Mouse (Mus musculus) ES-E14 (cell line): ENCODE data around the gene Ptprn2.

Experiments used
- HCFC1 ChIP-seq: IDR thresholded peaks from 2 replicates; pipeline ENCODE4 v1.6.1; 2012; ENCODE audit warnings: low read length, inconsistent platforms, borderline replicate concordance; ENCODE audit not compliant: insufficient read depth
- MAFK ChIP-seq: IDR thresholded peaks from 2 replicates; pipeline ENCODE4 v1.6.1; 2014; ENCODE audit warnings: mild to moderate bottlenecking, low read depth, low read length, inconsistent platforms; ENCODE audit not compliant: insufficient read depth
- ZC3H11A ChIP-seq: IDR thresholded peaks from 2 replicates; pipeline ENCODE4 v1.6.1; 2012; ENCODE audit warnings: low read depth, mild to moderate bottlenecking, inconsistent platforms, low read length, borderline replicate concordance
- ZNF384 ChIP-seq: IDR thresholded peaks from 2 replicates; pipeline ENCODE4 v1.6.1; 2012; ENCODE audit warnings: low read depth, low read length, inconsistent platforms

GRCm38 (mm10) chr12:117250465-117250864 lies 764.9 kb downstream of the Ptprn2 start:
- TF ChIP-seq HCFC1 (no peak), MAFK (no peak), ZNF384 (no peak), ZC3H11A (no peak)
